Mouse (Mus musculus) thymus, adult 2 months (tissue): Measurements from ENCODE around the gene Polr3b.

ENCODE experiments used
- CTCF ChIP-seq: fragments of 200-500 bp; IDR thresholded peaks from 2 replicates; pipeline ENCODE4 v1.5.1; 2012; ENCODE audit warnings: mild to moderate bottlenecking, control low read depth, low read length, moderate library complexity, borderline replicate concordance; ENCODE audit not compliant: control insufficient read depth, poor library complexity, insufficient read depth; ENCODE audit errors: extremely low read depth
- POLR2A ChIP-seq: fragments of 200-500 bp; IDR thresholded peaks from 2 replicates; pipeline ENCODE4 v1.6.1; 2012; ENCODE audit warnings: mild to moderate bottlenecking, low read length, control low read depth, moderate library complexity; ENCODE audit not compliant: control insufficient read depth, poor library complexity, insufficient read depth; ENCODE audit errors: extremely low read depth

GRCm38 (mm10) chr10:84772380-84773130, 150.5 kb downstream of the Polr3b start:
- TF ChIP-seq CTCF, result no peak
- no peak for TF ChIP-seq POLR2A
